Mouse (Mus musculus) layer of hippocampus, postnatal 36 days (tissue): Measurements from ENCODE around the gene Gm13057. TPM values are rescaled to one million over a fixed set of nuclear protein-coding genes. Genes with fewer than 3 reads are reported as not detected.
"Not testable (repeated sequence)": the region's sequence is repeated elsewhere in the genome, so short reads cannot be mapped to it uniquely, and the experiment has no call there.

Source experiments
- DNase-seq, 2 experiments: peaks; one replicate each; pipeline ENCODE4 v3.0.0; 2022
- total RNA-seq, 2 experiments: library from RNA; stranded (reverse); gene quantifications; 2 replicates each; pipeline ENCODE4 v1.2.3; 2021

The Gm13057 gene
- not detected for total RNA-seq

GRCm38 (mm10) chr4:143551400-143551799 lies at the start of gene Gm13057, which contains the start of gene BC080695:
TSS of gene Gm13057 (plus strand) at chr4:143551709.
TSS of gene BC080695 (plus strand) at chr4:143551700.
- not testable (repeated sequence) for DNase-seq

- no peak for DNase-seq
These were observed 40.5 kb upstream of the Gm13057 start, which contains the start of gene Gm13043 for GRCm38 (mm10) chr4:143511043-143511442. TSS of gene Gm13043 (plus strand) at chr4:143511343.

GRCm38 (mm10) chr4:143535654-143536053 lies 15.9 kb upstream of the Gm13057 start, which contains the start of gene Gm13040:
TSS of gene Gm13040 (plus strand) at chr4:143535954.
- not testable (repeated sequence) for DNase-seq

Other genes starting within 250 kb of the Gm13057 start
- gene Lrrc38, start 202.0 kb upstream of the Gm13057 start, total RNA-seq: 1 to 10 TPM; 1.2 TPM
- gene Pramel1, start 157.3 kb upstream of the Gm13057 start, total RNA-seq: not detected
- gene Pramef8, start 139.3 kb upstream of the Gm13057 start, total RNA-seq: 10 to 100 TPM; 13.5 to 15.6 TPM
- gene Oog4, start 101.4 kb upstream of the Gm13057 start, total RNA-seq: not detected
- gene Gm13043, start 40.4 kb upstream of the Gm13057 start, total RNA-seq: not detected
- not detected for gene Gm13040, start 15.8 kb upstream of the Gm13057 start, total RNA-seq
- not detected for gene BC080695, start within 50 bp of the Gm13057 start, total RNA-seq
- gene Gm13083, start 63.3 kb downstream of the Gm13057 start, total RNA-seq: not detected
- not detected for gene Gm13088, start 105.5 kb downstream of the Gm13057 start, total RNA-seq
- gene Gm13089, start 151.0 kb downstream of the Gm13057 start, total RNA-seq: not detected
- gene Gm13078, start 167.7 kb downstream of the Gm13057 start, total RNA-seq: not detected
- not detected for gene Gm13023, start 237.6 kb downstream of the Gm13057 start, total RNA-seq